Mouse (Mus musculus): ENCODE results near the gene Kcnip4.

Gene Kcnip4

GRCm38 (mm10) chr5:48410348-48410747 is 1114.4 kb downstream of the Kcnip4 start:
- no peak for DNase-seq (ENCODE audit: low spot score)

- no peak for DNase-seq (ENCODE audit: low spot score)
Measured at GRCm38 (mm10) chr5:48408276-48408675, 1116.4 kb downstream of the Kcnip4 start.

- DNase-seq (ENCODE audit: low spot score), result no peak
Measured at GRCm38 (mm10) chr5:48402497-48402896, 1122.2 kb downstream of the Kcnip4 start.

GRCm38 (mm10) chr5:48371890-48372766 is 1152.6 kb downstream of the Kcnip4 start:
- DNase-seq (ENCODE audit: low spot score), result peak; percentile 89

- DNase-seq (ENCODE audit: low spot score), result no peak
Measured at GRCm38 (mm10) chr5:48349309-48349708, 1175.4 kb downstream of the Kcnip4 start.

- DNase-seq (ENCODE audit: low spot score), result no peak
Measured at GRCm38 (mm10) chr5:48345983-48346648, 1178.6 kb downstream of the Kcnip4 start.

- no peak for DNase-seq (ENCODE audit: low spot score)
Measured at GRCm38 (mm10) chr5:48345095-48345982, 1179.4 kb downstream of the Kcnip4 start.

GRCm38 (mm10) chr5:48340808-48341433 is 1183.8 kb downstream of the Kcnip4 start:
- no peak for DNase-seq (ENCODE audit: low spot score)
